Mouse (Mus musculus) lung, embryonic 15.5 days (tissue): ENCODE measurements around the gene Dcun1d1. TPM values are rescaled to one million over a fixed set of nuclear protein-coding genes. Genes with fewer than 3 reads are reported as not detected.

Experiments used
- ATAC-seq: fragments of 200-750 bp; cut with Nextera tagmentation; 2 replicates; pipeline ENCODE4 v1.8.0; 2017; ENCODE audit warnings: moderate number of reproducible peaks, borderline replicate concordance; ENCODE audit not compliant: low FRiP score, low TSS enrichment; ENCODE audit errors: extremely low read depth
- H3K27ac ChIP-seq: fragments of 300-500 bp; sonication (generic); 2 replicates; pipeline ENCODE4 v1.5.1; 2015; ENCODE audit warnings: moderate library complexity, mild to moderate bottlenecking, inconsistent platforms
- H3K27me3 ChIP-seq: fragments of 300-500 bp; sonication (generic); 2 replicates; pipeline ENCODE4 v1.6.1; 2015; ENCODE audit warnings: inconsistent platforms
- H3K36me3 ChIP-seq: fragments of 300-500 bp; sonication (generic); 2 replicates; pipeline ENCODE4 v1.6.1; 2015; ENCODE audit warnings: inconsistent platforms
- H3K4me1 ChIP-seq: fragments of 300-500 bp; sonication (generic); 2 replicates; pipeline ENCODE4 v1.6.1; 2015; ENCODE audit warnings: inconsistent platforms
- H3K4me2 ChIP-seq: fragments of 300-500 bp; sonication (generic); 2 replicates; pipeline ENCODE4 v1.6.1; 2015; ENCODE audit warnings: inconsistent platforms, mild to moderate bottlenecking, moderate library complexity
- H3K4me3 ChIP-seq: fragments of 300-500 bp; sonication (generic); 2 replicates; pipeline ENCODE4 v1.5.1; 2015; ENCODE audit warnings: mild to moderate bottlenecking, inconsistent platforms
- H3K9ac ChIP-seq: fragments of 300-500 bp; sonication (generic); 2 replicates; pipeline ENCODE4 v1.6.1; 2015; ENCODE audit warnings: inconsistent platforms
- H3K9me3 ChIP-seq: fragments of 300-500 bp; sonication (generic); 2 replicates; pipeline ENCODE4 v1.6.1; 2016; ENCODE audit warnings: inconsistent platforms
- WGBS: fragments of 180-500 bp; shearing (Covaris S2); methylation state at CpG from one replicate; pipeline ENCODE4 v1.1.7; 2015; 5-methylcytosine and 5-hydroxymethylcytosine counted together
- polyA plus RNA-seq: library from polyadenylated mRNA; unstranded; fragments of >200 nt; fragmentation: Nextera tagmentation; extraction: Ambion mirVana; gene quantifications from 2 replicates; pipeline ENCODE4 v1.2.1, GENCODE M21; 2015

Gene Dcun1d1
- polyA plus RNA-seq = 99.9 and 103 TPM in 2 replicates

- Histone ChIP-seq H3K27me3 (no peaks in the 10 kb centered on the region), H3K36me3 (no peaks in the 10 kb centered on the region), H3K4me2 (no peak within 1 kb of the TSS), H3K9me3 (no peaks in the 10 kb centered on the region), H3K9ac (no peak within 1 kb of the TSS), H3K4me3 (no peak within 1 kb of the TSS), H3K27ac (no peak within 1 kb of the TSS), H3K4me1 (peaks cover 9% of the 10 kb centered on the region)
- no peak for ATAC-seq
- 92% methylated on average over 6 of the region's 6 CpGs for WGBS
Observed at GRCm38 (mm10) chr3:35937345-35937744, at the start of gene Dcun1d1. Gene Dcun1d1, minus strand, starts transcription at chr3:35937445.

DNA sequence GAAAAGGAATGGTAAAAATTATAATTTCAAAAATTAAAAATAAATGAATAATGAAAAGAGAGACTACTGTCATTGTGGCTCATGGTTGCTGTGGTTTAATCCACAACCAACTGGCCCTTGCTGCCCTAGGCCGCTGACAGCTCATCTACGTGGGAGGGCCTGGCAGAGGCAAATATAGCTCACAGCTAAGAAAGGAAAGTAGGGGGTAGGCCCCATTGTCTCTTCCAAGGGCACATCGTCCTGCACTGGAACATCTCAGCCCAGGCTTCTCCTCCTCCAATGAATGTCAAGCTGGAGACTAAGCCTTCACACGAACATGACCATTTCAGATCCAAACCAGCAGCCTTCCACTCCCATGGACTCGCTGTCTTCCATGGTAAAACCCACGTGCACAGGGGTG is 49.0 kb upstream of the Dcun1d1 start:
- no peaks in the 10 kb centered on the region for H3K4me1 ChIP-seq
- no peaks in the 10 kb centered on the region for H3K9me3 ChIP-seq
- no peaks in the 10 kb centered on the region for H3K27me3 ChIP-seq
- ATAC-seq = no peak
- H3K4me2 ChIP-seq = no peak overlapping the region
- peaks cover 39% of the 10 kb centered on the region for H3K36me3 ChIP-seq
- no peak overlapping the region for H3K9ac ChIP-seq
- WGBS = 94% methylated on average over 6 of the region's 6 CpGs
- no peak overlapping the region for H3K27ac ChIP-seq
- H3K4me3 ChIP-seq = no peak overlapping the region

- WGBS = 64% methylated on average over 7 of the region's 7 CpGs
- Histone ChIP-seq H3K36me3 (peaks cover 22% of the 10 kb centered on the region), H3K27ac (no peak overlapping the region), H3K4me1 (no peaks in the 10 kb centered on the region), H3K9ac (no peak overlapping the region), H3K4me2 (no peak overlapping the region), H3K27me3 (no peaks in the 10 kb centered on the region), H3K9me3 (no peaks in the 10 kb centered on the region), H3K4me3 (no peak overlapping the region)
- ATAC-seq = no peak
Observed at GRCm38 (mm10) chr3:35973551-35973950, 36.3 kb upstream of the Dcun1d1 start.

DNA sequence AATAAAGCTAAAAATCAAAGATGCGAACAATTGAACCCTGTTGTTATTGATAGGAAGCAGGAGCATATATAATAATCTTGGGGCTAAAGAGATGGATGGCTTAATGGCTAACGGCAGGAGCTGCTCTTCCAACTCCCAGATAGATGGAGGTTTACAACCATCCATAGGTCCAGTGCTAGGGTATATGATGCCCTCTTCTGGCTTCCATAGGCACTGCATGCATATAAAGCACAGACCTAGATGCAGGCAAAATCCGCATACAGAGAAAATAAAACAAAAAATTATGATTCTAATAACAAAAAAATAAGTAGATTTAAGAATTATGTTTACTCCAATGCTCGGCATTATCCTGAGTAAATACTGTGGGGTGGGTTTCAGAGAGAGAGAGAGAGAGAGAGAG is 35.7 kb upstream of the Dcun1d1 start:
- 79% methylated on average over 4 of the region's 4 CpGs for WGBS
- Histone ChIP-seq H3K36me3 (peaks cover 21% of the 10 kb centered on the region), H3K4me3 (no peak overlapping the region)

DNA sequence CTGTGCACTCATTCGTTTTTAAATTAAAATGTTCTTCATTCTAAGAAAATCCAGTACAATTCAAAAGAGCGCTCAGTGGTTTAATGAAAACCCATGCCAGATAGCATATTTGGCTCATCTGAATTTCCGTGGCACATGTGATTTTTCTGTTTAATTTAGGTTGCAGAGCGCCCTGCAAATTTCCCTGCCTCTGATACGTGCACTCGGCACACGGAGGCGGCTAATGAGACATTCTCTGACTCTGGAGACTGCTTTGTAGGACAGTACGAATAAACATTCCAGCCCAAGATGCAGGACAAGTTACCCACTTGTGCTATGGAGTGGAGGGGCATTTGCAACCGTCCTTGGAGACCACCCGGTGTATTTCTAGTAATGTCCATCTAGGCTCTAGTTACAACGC is 33.9 kb upstream of the Dcun1d1 start:
- H3K4me2 ChIP-seq = no peak overlapping the region
- H3K9me3 ChIP-seq = no peaks in the 10 kb centered on the region
- WGBS = 90% methylated on average over 12 of the region's 12 CpGs
- peaks cover 21% of the 10 kb centered on the region for H3K36me3 ChIP-seq
- ATAC-seq = no peak
- H3K27me3 ChIP-seq = no peaks in the 10 kb centered on the region
- no peak overlapping the region for H3K27ac ChIP-seq
- no peak overlapping the region for H3K9ac ChIP-seq
- H3K4me1 ChIP-seq = no peaks in the 10 kb centered on the region
- no peak overlapping the region for H3K4me3 ChIP-seq

More for the DNA sequence above, 35.7 kb upstream of the Dcun1d1 start:
- no peaks in the 10 kb centered on the region for H3K27me3 ChIP-seq
- no peak for ATAC-seq
- H3K4me1 ChIP-seq = no peaks in the 10 kb centered on the region
- no peak overlapping the region for H3K27ac ChIP-seq
- no peak overlapping the region for H3K4me2 ChIP-seq
- no peaks in the 10 kb centered on the region for H3K9me3 ChIP-seq
- H3K9ac ChIP-seq = no peak overlapping the region

GRCm38 (mm10) chr3:35970441-35970840 is 33.2 kb upstream of the Dcun1d1 start:
- H3K4me1 ChIP-seq = no peaks in the 10 kb centered on the region
- no peak for ATAC-seq
- H3K9me3 ChIP-seq = no peaks in the 10 kb centered on the region
- H3K9ac ChIP-seq = no peak overlapping the region
- H3K36me3 ChIP-seq = peaks cover 15% of the 10 kb centered on the region
- H3K27ac ChIP-seq = no peak overlapping the region
- no peaks in the 10 kb centered on the region for H3K27me3 ChIP-seq
- 89% methylated on average over 4 of the region's 4 CpGs for WGBS
- no peak overlapping the region for H3K4me3 ChIP-seq
- H3K4me2 ChIP-seq = no peak overlapping the region

DNA sequence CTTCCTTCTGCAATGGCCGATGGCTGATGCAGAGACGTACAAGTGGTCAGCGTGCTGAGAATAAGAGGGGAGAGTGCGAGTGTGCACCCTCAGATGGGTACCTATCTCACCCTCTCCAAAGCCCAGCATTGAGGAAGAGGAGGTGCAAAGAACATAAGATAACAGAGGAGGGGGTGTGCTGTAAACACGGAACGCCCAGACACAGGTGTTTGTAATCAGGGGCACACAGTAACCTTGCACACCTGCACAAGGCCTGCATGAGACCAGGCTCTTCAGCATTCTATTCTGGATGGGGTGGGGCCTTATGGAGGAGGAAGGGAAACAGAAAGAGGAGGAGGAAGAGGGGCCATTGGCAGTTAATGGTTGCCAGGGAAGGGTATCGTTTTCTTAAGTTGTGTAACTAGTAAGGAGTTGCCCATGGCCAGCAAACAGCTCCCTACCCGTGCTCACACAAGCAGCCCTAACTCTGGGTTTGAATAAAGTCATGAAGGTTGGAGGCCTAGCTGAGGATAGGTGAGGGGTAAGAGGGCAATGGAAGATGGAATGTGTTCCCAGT is 30.2 kb upstream of the Dcun1d1 start:
- no peaks in the 10 kb centered on the region for H3K9me3 ChIP-seq
- WGBS = 84% methylated on average over 8 of the region's 8 CpGs
- no peak for ATAC-seq
- no peaks in the 10 kb centered on the region for H3K4me1 ChIP-seq
- no peak overlapping the region for H3K4me3 ChIP-seq
- no peaks in the 10 kb centered on the region for H3K27me3 ChIP-seq
- H3K4me2 ChIP-seq = no peak overlapping the region
- H3K9ac ChIP-seq = no peak overlapping the region
- peaks cover 12% of the 10 kb centered on the region for H3K36me3 ChIP-seq
- no peak overlapping the region for H3K27ac ChIP-seq

GRCm38 (mm10) chr3:35966493-35966892 is 29.2 kb upstream of the Dcun1d1 start:
- H3K4me2 ChIP-seq = no peak overlapping the region
- H3K27ac ChIP-seq = no peak overlapping the region
- ATAC-seq = no peak
- no peaks in the 10 kb centered on the region for H3K4me1 ChIP-seq
- no peaks in the 10 kb centered on the region for H3K9me3 ChIP-seq
- no peak overlapping the region for H3K9ac ChIP-seq
- no peaks in the 10 kb centered on the region for H3K27me3 ChIP-seq
- H3K36me3 ChIP-seq = peaks cover 12% of the 10 kb centered on the region
- 80% methylated on average over 2 of the region's 2 CpGs for WGBS
- no peak overlapping the region for H3K4me3 ChIP-seq

DNA sequence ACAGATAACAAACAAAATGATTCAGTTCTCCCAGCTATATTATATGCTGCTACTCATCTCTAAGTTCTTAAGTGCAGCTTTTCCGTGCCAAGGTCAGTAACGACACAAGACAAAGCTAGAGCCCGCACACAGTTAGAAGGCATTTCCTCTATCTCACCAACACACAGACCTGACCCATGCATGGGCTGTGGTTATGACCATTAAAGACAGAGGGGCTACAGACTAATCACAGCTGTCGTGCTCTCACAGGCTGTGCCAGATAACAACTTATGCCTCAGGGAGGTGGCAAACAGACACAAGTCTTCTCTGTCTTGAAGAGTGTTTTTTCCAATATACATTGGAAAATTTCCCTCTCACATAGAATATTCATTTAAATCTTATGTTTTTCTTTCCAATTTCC is 27.7 kb upstream of the Dcun1d1 start:
- Histone ChIP-seq H3K4me1 (no peaks in the 10 kb centered on the region), H3K9me3 (no peaks in the 10 kb centered on the region), H3K4me2 (no peak overlapping the region), H3K9ac (no peak overlapping the region), H3K27me3 (no peaks in the 10 kb centered on the region), H3K36me3 (peaks cover 12% of the 10 kb centered on the region), H3K27ac (no peak overlapping the region), H3K4me3 (no peak overlapping the region)
- no peak for ATAC-seq
- WGBS = 60% methylated on average over 4 of the region's 4 CpGs

GRCm38 (mm10) chr3:35963921-35964320 is 26.7 kb upstream of the Dcun1d1 start:
- Histone ChIP-seq H3K36me3 (peaks cover 12% of the 10 kb centered on the region), H3K9ac (no peak overlapping the region), H3K27me3 (no peaks in the 10 kb centered on the region), H3K27ac (no peak overlapping the region), H3K4me3 (no peak overlapping the region), H3K4me2 (no peak overlapping the region), H3K9me3 (no peaks in the 10 kb centered on the region), H3K4me1 (no peaks in the 10 kb centered on the region)
- no peak for ATAC-seq
- 93% methylated on average over 5 of the region's 5 CpGs for WGBS

- Histone ChIP-seq H3K9ac (no peak overlapping the region), H3K27ac (no peak overlapping the region), H3K9me3 (no peaks in the 10 kb centered on the region), H3K4me1 (no peaks in the 10 kb centered on the region), H3K4me2 (no peak overlapping the region), H3K36me3 (peaks cover 12% of the 10 kb centered on the region), H3K27me3 (no peaks in the 10 kb centered on the region), H3K4me3 (no peak overlapping the region)
- 90% methylated on average over 4 of the region's 4 CpGs for WGBS
- ATAC-seq = no peak
Observed at GRCm38 (mm10) chr3:35963401-35963800, 26.2 kb upstream of the Dcun1d1 start.

- peaks cover 12% of the 10 kb centered on the region for H3K36me3 ChIP-seq
- no peak overlapping the region for H3K4me3 ChIP-seq
- no peak for ATAC-seq
- H3K27me3 ChIP-seq = no peaks in the 10 kb centered on the region
- no peak overlapping the region for H3K9ac ChIP-seq
- H3K27ac ChIP-seq = no peak overlapping the region
- no peak overlapping the region for H3K4me2 ChIP-seq
- no peaks in the 10 kb centered on the region for H3K9me3 ChIP-seq
- no peaks in the 10 kb centered on the region for H3K4me1 ChIP-seq
- WGBS = 86% methylated on average over 5 of the region's 5 CpGs
Observed at GRCm38 (mm10) chr3:35962967-35963366, 25.7 kb upstream of the Dcun1d1 start.

GRCm38 (mm10) chr3:35957230-35957629 is 20.0 kb upstream of the Dcun1d1 start:
- 90% methylated on average over 3 of the region's 3 CpGs for WGBS
- Histone ChIP-seq H3K36me3 (no peaks in the 10 kb centered on the region), H3K9me3 (no peaks in the 10 kb centered on the region), H3K4me1 (no peaks in the 10 kb centered on the region), H3K4me2 (no peak overlapping the region), H3K9ac (no peak overlapping the region), H3K27me3 (no peaks in the 10 kb centered on the region), H3K4me3 (no peak overlapping the region), H3K27ac (no peak overlapping the region)
- ATAC-seq = no peak
